Mouse (Mus musculus): ENCODE results near the gene Capn7.

Capn7 gene

GRCm38 (mm10) chr14:31397791-31398595, 61.6 kb downstream of the Capn7 start:
- DNase-seq: no peak

DNA sequence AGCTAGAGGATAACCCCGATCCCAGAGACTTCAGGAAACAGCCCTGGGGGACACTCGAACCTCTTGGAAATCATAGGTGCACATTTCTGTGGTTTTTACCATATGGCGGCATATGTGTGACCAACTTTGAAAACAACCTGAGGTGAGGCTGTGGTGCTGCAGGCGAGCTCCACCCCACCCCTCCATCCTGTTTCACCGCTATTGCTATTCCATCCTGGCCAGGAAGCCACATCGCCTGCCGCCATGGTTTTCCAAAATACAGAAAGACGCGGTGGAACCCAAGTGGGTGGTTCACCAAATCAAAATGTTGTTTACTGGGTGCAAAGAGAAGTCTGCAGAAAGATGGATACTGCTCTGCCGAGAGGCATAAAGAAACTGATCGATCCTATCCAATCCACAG, 62.4 kb downstream of the Capn7 start:
- no peak for DNase-seq

GRCm38 (mm10) chr14:31399271-31399670, 62.8 kb downstream of the Capn7 start:
- peak; percentile 25 to 34 for DNase-seq

- no peak for DNase-seq
Observed at GRCm38 (mm10) chr14:31400246-31400645, 63.8 kb downstream of the Capn7 start.

DNA sequence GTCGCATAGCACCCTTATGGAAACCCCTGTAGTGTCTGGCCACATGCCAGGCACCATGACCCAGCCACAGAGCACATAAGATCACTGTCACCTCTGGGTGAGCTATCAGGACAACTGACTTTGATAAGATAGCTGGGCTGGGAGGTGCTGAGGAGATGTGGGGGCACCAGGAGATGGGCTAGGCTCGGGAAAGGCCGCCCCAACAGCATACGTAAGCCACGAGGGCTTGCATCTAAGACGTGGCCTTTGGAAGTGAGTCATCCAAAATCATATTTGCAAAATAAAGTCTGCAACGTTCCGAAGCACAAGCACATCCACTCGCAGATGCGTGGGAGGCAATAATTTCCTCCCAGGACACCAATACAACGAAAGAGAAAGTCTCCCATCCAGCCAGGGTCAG, 64.5 kb downstream of the Capn7 start:
- DNase-seq: no peak

DNA sequence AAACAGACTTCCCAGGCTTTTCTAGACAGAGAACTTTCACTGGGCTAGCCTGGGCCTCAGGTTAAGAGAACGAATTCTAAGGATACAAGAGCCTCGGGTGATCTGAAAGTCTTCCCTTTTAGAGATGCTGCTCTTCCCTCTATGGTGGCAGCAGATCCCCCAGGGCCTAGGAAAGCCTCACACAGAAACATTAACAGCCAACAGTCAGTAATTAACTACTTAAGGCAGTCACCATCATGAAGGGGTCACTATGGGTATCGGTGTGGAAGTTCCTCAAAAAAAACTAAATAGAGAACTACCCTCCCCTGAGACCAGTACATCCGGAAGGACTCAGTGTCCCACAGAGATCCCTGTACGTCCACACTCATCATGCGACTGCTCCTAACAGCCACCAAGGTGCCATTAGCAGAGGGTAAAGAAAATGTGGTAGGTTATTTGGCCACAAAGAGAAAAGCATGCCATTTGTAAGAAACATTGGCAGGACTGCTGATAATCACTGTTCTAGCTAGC, 65.5 kb downstream of the Capn7 start:
- no peak for DNase-seq

GRCm38 (mm10) chr14:31402693-31403092, 66.3 kb downstream of the Capn7 start:
- no peak for DNase-seq

GRCm38 (mm10) chr14:31403556-31403955, 67.1 kb downstream of the Capn7 start:
- no peak for DNase-seq

DNA sequence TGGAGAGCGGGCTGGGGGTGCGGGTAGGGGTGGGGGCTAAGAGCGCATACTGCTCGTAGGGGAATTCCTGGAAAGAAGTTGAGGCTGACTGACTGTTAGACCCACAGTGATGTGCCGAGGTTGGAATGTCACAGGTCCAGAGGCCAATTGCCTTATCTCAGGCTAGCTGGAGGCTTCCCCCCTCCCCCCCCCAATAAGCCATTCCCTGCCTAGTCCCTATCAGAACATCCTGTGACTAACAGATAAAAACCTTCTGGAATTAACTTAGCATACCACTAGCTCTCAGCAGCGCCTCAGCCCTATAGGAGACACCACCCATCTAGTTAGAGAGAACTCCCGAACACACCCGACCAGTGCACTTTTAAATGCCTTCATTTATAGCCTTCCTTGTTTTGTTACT, 67.6 kb downstream of the Capn7 start:
- DNase-seq: no peak

DNA sequence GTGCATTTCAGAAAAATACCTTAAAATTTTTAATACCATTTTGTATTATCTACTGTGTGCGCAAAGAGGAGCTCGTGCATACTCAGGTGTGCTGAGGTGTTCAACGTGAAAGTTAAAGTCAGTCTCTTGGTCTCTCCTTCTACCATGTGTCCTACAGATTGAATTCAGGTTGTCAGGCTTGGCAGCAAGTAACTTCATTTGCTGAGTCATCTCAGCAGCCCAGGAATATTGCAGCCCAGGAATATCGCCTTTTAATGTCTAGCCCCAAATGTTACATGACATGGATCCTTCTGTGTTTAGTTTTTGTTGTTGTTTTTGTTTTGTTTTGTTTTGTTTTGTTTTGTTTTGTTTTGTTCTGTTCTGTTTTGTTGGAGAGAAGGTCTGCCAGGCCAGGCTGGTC, 68.2 kb downstream of the Capn7 start:
- no peak for DNase-seq

GRCm38 (mm10) chr14:31405652-31406051, 69.2 kb downstream of the Capn7 start:
- no peak for DNase-seq

DNA sequence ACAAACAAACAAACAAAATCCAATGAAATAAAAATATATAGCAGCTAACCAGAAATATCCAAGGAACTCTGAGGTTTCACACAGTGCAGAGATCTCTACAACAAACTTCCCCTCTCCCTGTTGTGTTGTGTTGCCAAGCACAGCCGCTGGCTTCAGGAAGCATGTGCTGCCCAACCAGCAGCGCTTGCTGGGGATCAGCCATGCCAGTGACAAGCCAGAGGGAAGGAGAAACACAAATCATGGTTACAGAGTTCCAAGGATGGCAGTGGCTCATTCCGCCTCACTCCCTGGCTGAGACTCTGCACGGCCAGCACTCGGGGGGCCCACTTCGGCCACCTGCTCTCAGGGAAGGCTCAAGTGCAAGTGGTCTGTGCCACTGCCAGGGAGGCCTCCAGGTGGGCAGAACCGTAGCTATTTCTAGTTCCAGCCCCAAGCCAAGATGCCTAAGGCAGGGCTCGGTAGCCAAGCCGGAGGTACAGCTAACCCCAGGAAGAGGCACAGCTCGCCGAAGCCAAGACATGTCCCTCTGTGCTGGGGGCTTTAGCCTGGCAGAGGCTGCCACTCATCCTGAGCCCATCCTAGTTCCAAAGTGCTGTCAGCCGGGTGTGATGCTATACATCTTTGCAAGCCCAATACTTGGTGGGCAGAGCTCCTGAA, 69.8 kb downstream of the Capn7 start:
- DNase-seq: no peak

DNA sequence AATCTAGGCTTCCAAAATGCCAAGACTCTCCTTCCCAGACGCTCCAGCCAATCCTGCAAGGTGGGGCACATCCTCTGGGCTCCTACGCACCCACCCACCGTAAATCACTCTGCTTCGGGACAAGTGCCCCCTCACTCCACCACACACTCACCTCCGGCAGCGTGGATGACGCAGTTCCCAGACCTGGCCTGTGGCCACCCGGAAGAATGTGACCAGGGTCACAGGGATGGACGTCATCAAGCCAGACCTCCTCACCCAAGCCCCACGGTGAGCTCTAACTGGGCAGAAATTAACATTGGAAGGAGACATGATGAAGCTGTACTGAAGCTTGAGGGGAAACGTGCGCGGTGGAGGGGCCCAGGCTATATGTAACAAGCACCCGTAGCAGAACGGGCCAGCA, 70.8 kb downstream of the Capn7 start:
- no peak for DNase-seq

GRCm38 (mm10) chr14:31407911-31408604, 71.6 kb downstream of the Capn7 start:
- no peak for DNase-seq

- no peak for DNase-seq
Observed at GRCm38 (mm10) chr14:31408666-31409065, 72.2 kb downstream of the Capn7 start.

DNA sequence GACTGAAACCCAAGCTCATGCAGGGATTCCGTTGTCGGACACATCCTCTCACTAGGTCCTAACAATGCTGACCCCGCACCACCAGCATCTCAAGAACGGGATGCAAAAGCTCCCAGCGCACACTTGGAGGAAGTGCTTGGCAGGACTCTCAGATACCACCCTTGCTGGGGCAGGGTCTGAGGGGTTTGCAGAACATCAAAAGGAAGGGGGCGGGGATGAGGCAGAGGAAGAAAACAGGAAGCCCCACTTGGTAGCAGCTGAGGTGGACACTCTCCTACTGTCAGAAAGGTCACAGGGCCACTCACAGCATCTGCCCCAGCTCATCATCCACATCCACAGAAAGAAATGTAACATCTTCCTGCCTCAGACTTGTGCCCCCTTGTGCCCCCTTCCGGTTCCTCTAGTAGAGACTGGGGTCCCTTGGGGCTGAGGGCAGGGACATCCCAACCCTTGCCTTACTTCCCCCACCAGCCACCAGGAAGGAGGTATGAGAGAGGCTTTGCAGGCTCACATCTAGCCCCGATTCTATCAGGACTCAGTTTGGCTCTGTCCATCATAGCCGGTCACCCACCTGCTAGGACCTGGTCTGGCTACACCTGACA, 73.8 kb downstream of the Capn7 start:
- DNase-seq: no peak

DNA sequence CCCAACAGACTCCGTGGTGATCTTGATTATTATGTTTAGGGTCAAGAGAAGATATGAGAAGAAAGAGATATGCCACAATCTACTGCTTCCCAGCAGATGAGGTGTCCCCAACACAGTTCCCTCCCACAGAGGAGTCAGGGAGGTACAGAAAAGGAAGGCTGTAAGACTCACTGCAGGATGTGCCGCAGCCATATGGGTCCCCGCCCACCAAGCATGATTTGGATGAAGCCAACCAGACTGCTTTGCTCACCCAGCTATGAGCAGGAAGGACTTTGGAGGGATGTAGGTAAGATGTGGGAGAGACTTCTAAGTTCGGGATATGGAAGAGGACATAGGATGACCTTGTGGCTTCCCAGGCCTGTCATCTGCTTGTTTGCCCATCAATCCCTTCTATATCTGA, 74.3 kb downstream of the Capn7 start:
- DNase-seq: no peak

- no peak for DNase-seq
Observed at GRCm38 (mm10) chr14:31412651-31413056, 76.2 kb downstream of the Capn7 start.

DNA sequence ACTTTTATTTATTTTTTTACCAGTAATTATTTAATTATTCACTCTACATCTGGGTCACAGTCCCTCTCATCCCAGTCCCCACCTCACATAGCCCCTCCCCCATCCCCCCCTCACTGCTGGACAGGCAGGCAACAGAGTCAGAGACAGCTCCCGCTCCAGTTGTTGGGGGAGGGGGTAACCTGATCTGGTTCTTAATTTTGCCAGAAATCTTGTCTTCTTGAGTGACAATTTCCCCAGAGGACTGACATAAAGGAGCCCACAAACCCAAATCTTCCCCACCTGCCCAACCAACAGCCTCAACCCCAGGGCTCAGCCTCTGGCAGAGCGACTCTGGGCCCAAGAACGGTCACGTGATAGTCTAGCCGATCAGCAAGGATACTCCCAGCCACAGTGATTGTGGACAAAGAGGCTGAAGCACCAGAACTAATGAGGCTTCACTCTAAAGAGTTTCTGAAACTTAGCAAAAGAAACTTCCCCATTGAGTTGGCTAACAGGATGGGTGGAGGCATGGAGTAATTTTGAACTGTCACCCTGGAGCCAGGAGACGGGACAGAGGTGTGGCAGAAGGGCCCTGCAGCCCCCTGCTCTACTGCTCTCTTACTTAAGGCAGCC, 77.1 kb downstream of the Capn7 start:
- DNase-seq: no peak

DNA sequence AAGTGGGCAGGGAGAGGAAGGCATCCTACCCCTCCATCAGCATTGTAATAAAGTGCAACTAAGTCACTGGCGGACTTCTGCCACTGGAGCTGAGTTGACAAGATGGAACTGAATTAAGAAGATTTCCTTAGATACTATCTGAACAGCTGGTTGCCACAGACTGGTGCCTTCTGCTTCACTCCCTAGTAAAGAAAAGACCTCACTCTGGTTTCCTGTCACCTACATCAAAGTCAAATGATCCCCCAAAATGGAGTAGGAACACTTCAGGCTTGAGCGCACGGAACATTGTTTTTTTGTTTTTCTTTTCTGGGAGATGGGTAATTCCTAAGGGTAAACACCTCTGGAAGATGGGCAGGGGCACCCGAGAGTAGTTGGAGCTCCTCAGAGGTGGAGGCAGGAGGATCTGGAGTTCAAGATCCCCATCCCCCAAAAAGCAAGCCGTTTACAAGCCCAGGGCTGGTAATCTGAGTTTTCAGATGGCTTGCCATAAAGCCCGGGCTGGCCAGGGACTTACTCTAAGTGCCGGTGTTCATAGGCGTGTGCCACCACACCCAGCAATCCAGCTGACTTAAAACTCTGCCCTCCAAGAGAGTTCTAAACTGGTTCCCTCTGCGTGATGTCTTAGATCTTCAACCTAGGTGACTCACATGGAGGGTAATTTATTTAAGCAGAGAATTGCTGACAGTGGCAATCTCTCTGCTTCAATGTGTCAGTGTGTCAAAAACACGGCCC, 78.0 kb downstream of the Capn7 start:
- no peak for DNase-seq

GRCm38 (mm10) chr14:31414967-31415376, 78.5 kb downstream of the Capn7 start:
- DNase-seq: no peak

DNA sequence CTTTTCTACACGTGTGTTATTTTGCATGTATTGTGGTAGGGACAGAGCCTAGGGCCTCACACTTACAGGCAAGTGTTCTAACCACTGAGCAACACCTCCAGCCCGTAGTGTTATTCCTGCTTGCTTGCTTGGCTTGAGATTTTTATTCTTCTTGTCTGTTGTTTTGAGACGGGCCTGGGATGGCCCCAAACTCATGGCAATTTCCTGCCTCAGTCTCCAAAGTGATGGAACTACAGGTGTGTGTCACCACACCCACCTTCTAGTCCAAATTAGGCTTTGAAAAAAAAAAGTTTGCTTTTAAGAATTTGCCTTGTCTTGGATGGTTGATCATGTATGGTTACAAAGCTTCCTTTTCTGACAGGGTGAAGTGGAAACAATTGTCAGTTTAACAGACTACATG, 80.0 kb downstream of the Capn7 start:
- no peak for DNase-seq

All from thymus, postnatal 36 days (tissue).